Mouse (Mus musculus): ENCODE measurements at regions not wholly inside any gene's neighbourhood (a gene's known extent, or its start where the extent isn't known, plus 50 kb on each side); places are given as distances from the start of the nearest gene placed in this dataset.

GRCm38 (mm10) chr7:113146526-113146925 is 60.7 kb upstream of the Arntl start:
- Histone ChIP-seq H3K27ac (ENCODE audit: low read depth, low read length) (no peak overlapping the region), H3K4me1 (ENCODE audit: insufficient read depth, low read length) (peaks cover 6% of the 10 kb centered on the region; the same call in 1 of the 2 replicates), H3K36me3 (ENCODE audit: insufficient read depth, low read length) (no peaks in the 10 kb centered on the region), H3K9ac (replicated peaks; ENCODE audit: low read length, poor library complexity, severe bottlenecking) (no peak overlapping the region), H3K4me3 (ENCODE audit: low read depth, low read length) (no peak overlapping the region), H3K4me2 (ENCODE audit: low read depth, low read length, poor library complexity, severe bottlenecking) (no peak overlapping the region), H3K27me3 (ENCODE audit: insufficient read depth, low read length) (no peaks in the 10 kb centered on the region), H3K9me3 (ENCODE audit: low read length) (no peaks in the 10 kb centered on the region)
- WGBS, result 91% methylated on average over 9 of the region's 9 CpGs
- ATAC-seq (ENCODE audit: low FRiP score) (no peak), DNase-seq (ENCODE audit: low spot score) (no peak)
- no peak for TF ChIP-seq CTCF (IDR thresholded peaks at IDR 0.05)

- no peak overlapping the region for H3K27ac ChIP-seq (ENCODE audit: low read depth, low read length)
- peak; percentile 38; the same call in 1 of the 2 replicates for ATAC-seq (ENCODE audit: low FRiP score)
- no peaks in the 10 kb centered on the region for H3K9me3 ChIP-seq (ENCODE audit: low read length)
- no peak overlapping the region for H3K4me3 ChIP-seq (ENCODE audit: low read depth, low read length)
- no peak overlapping the region for H3K4me2 ChIP-seq (ENCODE audit: low read depth, low read length, poor library complexity, severe bottlenecking)
- H3K27me3 ChIP-seq (ENCODE audit: insufficient read depth, low read length), result no peaks in the 10 kb centered on the region
- TF ChIP-seq CTCF (IDR thresholded peaks at IDR 0.05), result no peak
- no peak overlapping the region for H3K9ac ChIP-seq (replicated peaks; ENCODE audit: low read length, poor library complexity, severe bottlenecking)
- H3K36me3 ChIP-seq (ENCODE audit: insufficient read depth, low read length), result no peaks in the 10 kb centered on the region
- H3K4me1 ChIP-seq (ENCODE audit: insufficient read depth, low read length), result 0 out of 2 replicates have a peak, but pooled peaks cover 4% of the 10 kb centered on the region
- DNase-seq (ENCODE audit: low spot score), result peak; percentile 72
- WGBS, result 15% methylated on average over 16 of the region's 16 CpGs
Observed at GRCm38 (mm10) chr7:113147391-113148332, 59.6 kb upstream of the Arntl start.

- no peak overlapping the region for H3K27ac ChIP-seq (ENCODE audit: low read depth, low read length)
- no peaks in the 10 kb centered on the region for H3K27me3 ChIP-seq (ENCODE audit: insufficient read depth, low read length)
- TF ChIP-seq CTCF (IDR thresholded peaks at IDR 0.05), result no peak
- no peak for ATAC-seq (ENCODE audit: low FRiP score)
- DNase-seq (ENCODE audit: low spot score), result no peak
- no peak overlapping the region for H3K4me2 ChIP-seq (ENCODE audit: low read depth, low read length, poor library complexity, severe bottlenecking)
- 0 out of 2 replicates have a peak, but pooled peaks cover 4% of the 10 kb centered on the region for H3K4me1 ChIP-seq (ENCODE audit: insufficient read depth, low read length)
- H3K4me3 ChIP-seq (ENCODE audit: low read depth, low read length), result no peak overlapping the region
- H3K36me3 ChIP-seq (ENCODE audit: insufficient read depth, low read length), result no peaks in the 10 kb centered on the region
- 93% methylated on average over 6 of the region's 6 CpGs for WGBS
- H3K9me3 ChIP-seq (ENCODE audit: low read length), result no peaks in the 10 kb centered on the region
- no peak overlapping the region for H3K9ac ChIP-seq (replicated peaks; ENCODE audit: low read length, poor library complexity, severe bottlenecking)
Observed at GRCm38 (mm10) chr7:113148700-113149099, 58.6 kb upstream of the Arntl start.

- H3K9ac ChIP-seq (replicated peaks; ENCODE audit: low read length, poor library complexity, severe bottlenecking), result no peak overlapping the region
- WGBS, result 80% methylated on average over 4 of the region's 4 CpGs
- no peak for ATAC-seq (ENCODE audit: low FRiP score)
- no peaks in the 10 kb centered on the region for H3K36me3 ChIP-seq (ENCODE audit: insufficient read depth, low read length)
- H3K9me3 ChIP-seq (ENCODE audit: low read length), result no peaks in the 10 kb centered on the region
- no peak for DNase-seq (ENCODE audit: low spot score)
- H3K27ac ChIP-seq (ENCODE audit: low read depth, low read length), result no peak overlapping the region
- no peak overlapping the region for H3K4me2 ChIP-seq (ENCODE audit: low read depth, low read length, poor library complexity, severe bottlenecking)
- 0 out of 2 replicates have a peak, but pooled peaks cover 4% of the 10 kb centered on the region for H3K4me1 ChIP-seq (ENCODE audit: insufficient read depth, low read length)
- H3K27me3 ChIP-seq (ENCODE audit: insufficient read depth, low read length), result no peaks in the 10 kb centered on the region
- TF ChIP-seq CTCF (IDR thresholded peaks at IDR 0.05), result no peak
- no peak overlapping the region for H3K4me3 ChIP-seq (ENCODE audit: low read depth, low read length)
Observed at GRCm38 (mm10) chr7:113149966-113150470, 57.2 kb upstream of the Arntl start.

GRCm38 (mm10) chr7:113150789-113151188 is 56.5 kb upstream of the Arntl start:
- Histone ChIP-seq H3K27ac (ENCODE audit: low read depth, low read length) (no peak overlapping the region), H3K4me1 (ENCODE audit: insufficient read depth, low read length) (0 out of 2 replicates have a peak, but pooled peaks cover 4% of the 10 kb centered on the region), H3K4me2 (ENCODE audit: low read depth, low read length, poor library complexity, severe bottlenecking) (no peak overlapping the region), H3K9me3 (ENCODE audit: low read length) (no peaks in the 10 kb centered on the region), H3K27me3 (ENCODE audit: insufficient read depth, low read length) (no peaks in the 10 kb centered on the region), H3K36me3 (ENCODE audit: insufficient read depth, low read length) (no peaks in the 10 kb centered on the region), H3K4me3 (ENCODE audit: low read depth, low read length) (no peak overlapping the region), H3K9ac (replicated peaks; ENCODE audit: low read length, poor library complexity, severe bottlenecking) (no peak overlapping the region)
- 36% methylated on average over 6 of the region's 6 CpGs for WGBS
- TF ChIP-seq CTCF (IDR thresholded peaks at IDR 0.05), result no peak
- ATAC-seq (ENCODE audit: low FRiP score), result no peak
- DNase-seq (ENCODE audit: low spot score), result no peak

- DNase-seq (ENCODE audit: low spot score), result no peak
- Histone ChIP-seq H3K27ac (ENCODE audit: low read depth, low read length) (no peak overlapping the region), H3K36me3 (ENCODE audit: insufficient read depth, low read length) (no peaks in the 10 kb centered on the region), H3K9me3 (ENCODE audit: low read length) (no peaks in the 10 kb centered on the region), H3K9ac (replicated peaks; ENCODE audit: low read length, poor library complexity, severe bottlenecking) (no peak overlapping the region), H3K4me3 (ENCODE audit: low read depth, low read length) (no peak overlapping the region), H3K4me2 (ENCODE audit: low read depth, low read length, poor library complexity, severe bottlenecking) (no peak overlapping the region), H3K4me1 (ENCODE audit: insufficient read depth, low read length) (0 out of 2 replicates have a peak, but pooled peaks cover 4% of the 10 kb centered on the region), H3K27me3 (ENCODE audit: insufficient read depth, low read length) (no peaks in the 10 kb centered on the region)
- WGBS, result 61% methylated on average over 6 of the region's 6 CpGs
- no peak for ATAC-seq (ENCODE audit: low FRiP score)
- no peak for TF ChIP-seq CTCF (IDR thresholded peaks at IDR 0.05)
Observed at GRCm38 (mm10) chr7:113151499-113151898, 55.8 kb upstream of the Arntl start.
